Mouse (Mus musculus) midbrain, embryonic 10.5 days (tissue): ENCODE measurements around the gene Cacna2d3. TPM values are rescaled to one million over a fixed set of nuclear protein-coding genes. Genes with fewer than 3 reads are reported as not detected.

Experiments used
- DNase-seq: peaks from one replicate; pipeline ENCODE4 v3.0.0-alpha.2; 2017; ENCODE audit warnings: low spot score
- H3K27ac ChIP-seq: fragments of 300-500 bp; sonication (generic); replicated peaks from 2 replicates; pipeline ENCODE4 v1.5.1; 2016; ENCODE audit warnings: mild to moderate bottlenecking
- H3K27me3 ChIP-seq: fragments of 300-500 bp; sonication (generic); 2 replicates; pipeline ENCODE4 v1.6.1; 2016; ENCODE audit warnings: low read depth, mild to moderate bottlenecking; ENCODE audit not compliant: poor library complexity, severe bottlenecking
- H3K36me3 ChIP-seq: fragments of 300-500 bp; sonication (generic); 2 replicates; pipeline ENCODE4 v1.6.1; 2016; ENCODE audit warnings: mild to moderate bottlenecking, moderate library complexity
- H3K4me1 ChIP-seq: fragments of 300-500 bp; sonication (generic); 2 replicates; pipeline ENCODE4 v1.6.1; 2016
- H3K4me3 ChIP-seq: fragments of 300-500 bp; sonication (generic); 2 replicates; pipeline ENCODE4 v1.5.1; 2016; ENCODE audit warnings: mild to moderate bottlenecking, moderate library complexity
- H3K9me3 ChIP-seq: fragments of 300-500 bp; sonication (generic); replicated peaks from 2 replicates; pipeline ENCODE4 v1.6.1; 2016; ENCODE audit warnings: mild to moderate bottlenecking
- whole genome bisulfite sequencing: fragments of 180-500 bp; shearing (Covaris S2); methylation state at CpG from one replicate; pipeline ENCODE4 v1.1.7; 2016; 5-methylcytosine and 5-hydroxymethylcytosine counted together
- polyA plus RNA-seq: library from polyadenylated mRNA; unstranded; fragments of >200 nt; fragmentation: Nextera tagmentation; extraction: Ambion mirVana; gene quantifications from 2 replicates; pipeline ENCODE4 v1.2.1, GENCODE M21; 2016

Cacna2d3 gene
- polyA plus RNA-seq, 1 experiment from 2014 or later: 5.6 TPM

GRCm38 (mm10) chr14:29530516-29530915 is 191.1 kb downstream of the Cacna2d3 start:
- Histone ChIP-seq H3K4me3 (no peak overlapping the region), H3K9me3 (no peaks in the 10 kb centered on the region), H3K27ac (no peak overlapping the region), H3K4me1 (peaks cover 11% of the 10 kb centered on the region; the same call in 1 of the 2 replicates), H3K27me3 (no peaks in the 10 kb centered on the region), H3K36me3 (no peaks in the 10 kb centered on the region)
- 88% methylated on average over 3 of the region's 3 CpGs for WGBS
- no peak for DNase-seq

DNA sequence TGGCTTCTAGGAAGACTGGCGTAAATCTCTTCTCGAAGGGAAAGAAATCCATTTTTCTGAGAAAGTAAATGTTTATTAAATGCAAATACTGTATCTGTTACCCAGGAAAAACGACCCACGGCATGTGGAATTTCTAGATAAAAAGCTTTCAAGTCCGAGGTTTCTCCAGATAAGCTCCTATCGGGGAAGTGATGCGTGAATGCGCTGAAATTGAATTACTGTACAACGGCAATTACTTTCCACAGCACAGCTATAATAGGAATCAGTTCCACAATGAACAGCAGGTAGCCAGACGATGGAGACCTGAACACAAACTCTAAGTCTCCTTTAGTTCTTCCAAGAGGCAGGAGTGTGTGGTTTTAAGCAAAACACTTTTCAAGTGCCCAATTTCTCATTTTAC is 193.0 kb downstream of the Cacna2d3 start:
- no peak overlapping the region for H3K27ac ChIP-seq
- H3K4me3 ChIP-seq: no peak overlapping the region
- no peaks in the 10 kb centered on the region for H3K27me3 ChIP-seq
- H3K36me3 ChIP-seq: no peaks in the 10 kb centered on the region
- WGBS: 87% methylated on average over 10 of the region's 10 CpGs
- H3K4me1 ChIP-seq: peaks cover 12% of the 10 kb centered on the region; the same call in 1 of the 2 replicates
- DNase-seq: no peak
- no peaks in the 10 kb centered on the region for H3K9me3 ChIP-seq

- H3K9me3 ChIP-seq: no peaks in the 10 kb centered on the region
- H3K27ac ChIP-seq: 0 out of 2 replicates have a peak overlapping the region, but pooled peaks have one; percentile 42
- WGBS: 62% methylated on average over 7 of the region's 7 CpGs
- H3K4me1 ChIP-seq: peaks cover 4% of the 10 kb centered on the region; the same call in 1 of the 2 replicates
- H3K4me3 ChIP-seq: no peak overlapping the region
- H3K27me3 ChIP-seq: no peaks in the 10 kb centered on the region
- no peak for DNase-seq
- H3K36me3 ChIP-seq: no peaks in the 10 kb centered on the region
Observed at GRCm38 (mm10) chr14:29519751-29520669, 201.7 kb downstream of the Cacna2d3 start.

DNA sequence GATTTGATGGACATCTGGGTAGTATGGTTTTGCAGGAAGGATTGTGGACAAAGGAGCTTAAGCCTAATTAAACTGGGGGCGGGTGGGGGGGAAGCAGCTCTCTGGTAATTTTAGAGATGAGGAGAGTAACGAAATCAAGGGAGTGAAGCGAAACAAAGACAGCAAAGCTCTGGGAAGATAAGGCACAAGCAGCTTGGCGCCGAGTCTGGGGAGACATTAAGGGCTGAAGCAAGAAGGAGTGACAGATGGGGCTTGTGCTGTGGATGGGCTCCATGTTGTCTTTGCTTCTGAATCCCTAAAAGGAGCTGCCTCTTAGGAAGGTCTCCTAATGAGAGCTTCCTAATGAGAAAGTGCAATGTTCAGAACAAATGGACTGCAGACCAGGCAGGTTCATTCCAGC is 219.0 kb downstream of the Cacna2d3 start:
- H3K4me1 ChIP-seq: peaks cover 10% of the 10 kb centered on the region
- WGBS: 54% methylated on average over 5 of the region's 5 CpGs
- no peaks in the 10 kb centered on the region for H3K27me3 ChIP-seq
- H3K4me3 ChIP-seq: no peak overlapping the region
- H3K27ac ChIP-seq: peak overlapping the region; percentile 11; the same call in 1 of the 2 replicates
- H3K36me3 ChIP-seq: no peaks in the 10 kb centered on the region
- DNase-seq: no peak
- no peaks in the 10 kb centered on the region for H3K9me3 ChIP-seq

GRCm38 (mm10) chr14:29498546-29499290 is 222.9 kb downstream of the Cacna2d3 start:
- Histone ChIP-seq H3K27me3 (no peaks in the 10 kb centered on the region), H3K36me3 (no peaks in the 10 kb centered on the region), H3K4me1 (peaks cover 10% of the 10 kb centered on the region), H3K4me3 (no peak overlapping the region), H3K9me3 (no peaks in the 10 kb centered on the region), H3K27ac (no peak overlapping the region)
- WGBS: 81% methylated on average over 8 of the region's 8 CpGs
- DNase-seq: no peak

DNA sequence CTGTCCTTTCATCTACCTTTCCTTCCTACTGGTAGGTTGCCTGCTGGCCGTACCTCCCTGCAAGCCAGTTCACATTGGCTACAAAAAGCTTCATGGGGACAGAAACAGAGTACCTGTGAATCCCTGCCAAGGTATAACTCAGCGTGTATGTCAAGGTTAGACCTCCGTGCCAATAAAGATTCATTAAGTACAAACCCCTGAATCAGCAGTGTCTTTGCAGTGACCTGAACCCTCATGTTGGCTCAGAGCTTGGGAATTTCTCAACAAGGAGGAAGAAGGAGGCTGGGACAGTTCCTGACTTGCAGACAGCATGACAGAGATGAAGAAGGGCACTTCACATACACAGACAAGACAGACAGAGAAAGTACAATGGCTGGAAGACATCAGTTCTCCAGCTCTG is 225.1 kb downstream of the Cacna2d3 start:
- Histone ChIP-seq H3K36me3 (no peaks in the 10 kb centered on the region), H3K27me3 (no peaks in the 10 kb centered on the region), H3K4me3 (no peak overlapping the region), H3K9me3 (no peaks in the 10 kb centered on the region), H3K4me1 (no peaks in the 10 kb centered on the region), H3K27ac (no peak overlapping the region)
- DNase-seq: no peak
- WGBS: 88% methylated on average over 3 of the region's 3 CpGs

- no peak overlapping the region for H3K27ac ChIP-seq
- no peaks in the 10 kb centered on the region for H3K9me3 ChIP-seq
- no peak overlapping the region for H3K4me3 ChIP-seq
- H3K4me1 ChIP-seq: no peaks in the 10 kb centered on the region
- no peak for DNase-seq
- no peaks in the 10 kb centered on the region for H3K36me3 ChIP-seq
- H3K27me3 ChIP-seq: no peaks in the 10 kb centered on the region
- WGBS: 82% methylated on average over 1 of the region's 1 CpGs
Observed at GRCm38 (mm10) chr14:29491786-29492185, 229.9 kb downstream of the Cacna2d3 start.

- Histone ChIP-seq H3K36me3 (no peaks in the 10 kb centered on the region), H3K9me3 (no peaks in the 10 kb centered on the region), H3K27me3 (peaks cover 6% of the 10 kb centered on the region; the same call in 1 of the 2 replicates), H3K4me3 (no peak overlapping the region), H3K27ac (no peak overlapping the region), H3K4me1 (no peaks in the 10 kb centered on the region)
- no peak for DNase-seq
- 94% methylated on average over 1 of the region's 1 CpGs for WGBS
Observed at GRCm38 (mm10) chr14:29485416-29485815, 236.2 kb downstream of the Cacna2d3 start.

GRCm38 (mm10) chr14:29478403-29478983 is 243.2 kb downstream of the Cacna2d3 start:
- Histone ChIP-seq H3K27ac (no peak overlapping the region), H3K4me3 (no peak overlapping the region), H3K4me1 (peaks cover 32% of the 10 kb centered on the region), H3K27me3 (peaks cover 30% of the 10 kb centered on the region), H3K9me3 (no peaks in the 10 kb centered on the region), H3K36me3 (no peaks in the 10 kb centered on the region)
- DNase-seq: peak; percentile 28
- WGBS: 28% methylated on average over 6 of the region's 6 CpGs

DNA sequence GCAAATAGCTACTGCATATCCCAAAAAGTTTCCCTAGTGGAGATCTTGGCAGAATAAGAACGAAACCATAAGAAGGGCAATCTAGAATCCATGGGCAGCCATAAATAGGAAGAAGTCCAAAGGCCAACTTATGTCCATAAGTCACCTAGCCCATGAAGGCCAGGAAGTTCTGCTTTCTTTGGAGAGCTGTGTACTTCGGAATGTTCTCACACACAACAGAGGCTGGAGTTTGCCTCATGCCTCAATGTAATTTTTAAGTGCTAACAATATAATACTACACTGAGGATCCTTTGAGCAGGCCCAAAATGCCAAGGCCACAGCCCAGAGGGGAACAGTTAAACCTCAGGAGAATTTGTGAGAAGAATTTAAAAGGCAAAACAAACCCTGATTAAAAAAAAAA is 257.4 kb downstream of the Cacna2d3 start:
- 87% methylated on average over 2 of the region's 2 CpGs for WGBS
- H3K36me3 ChIP-seq: no peaks in the 10 kb centered on the region
- no peak overlapping the region for H3K4me3 ChIP-seq
- no peaks in the 10 kb centered on the region for H3K9me3 ChIP-seq
- no peak for DNase-seq
- H3K27ac ChIP-seq: no peak overlapping the region
- no peaks in the 10 kb centered on the region for H3K4me1 ChIP-seq
- H3K27me3 ChIP-seq: no peaks in the 10 kb centered on the region

GRCm38 (mm10) chr14:29449203-29449602 is 272.5 kb downstream of the Cacna2d3 start:
- Histone ChIP-seq H3K9me3 (no peaks in the 10 kb centered on the region), H3K4me1 (peaks cover 43% of the 10 kb centered on the region), H3K27ac (0 out of 2 replicates have a peak overlapping the region, but pooled peaks have one; percentile 1), H3K27me3 (peaks cover 13% of the 10 kb centered on the region), H3K36me3 (no peaks in the 10 kb centered on the region), H3K4me3 (no peak overlapping the region)
- WGBS: 58% methylated on average over 3 of the region's 3 CpGs
- DNase-seq: no peak

- Histone ChIP-seq H3K4me1 (peaks cover 59% of the 10 kb centered on the region), H3K36me3 (no peaks in the 10 kb centered on the region), H3K27me3 (no peaks in the 10 kb centered on the region), H3K4me3 (peak overlapping the region; percentile 20; the same call in 1 of the 2 replicates), H3K9me3 (no peaks in the 10 kb centered on the region), H3K27ac (peak overlapping the region; percentile 83)
- 25% methylated on average over 15 of the region's 15 CpGs for WGBS
- DNase-seq: peak; percentile 45
Observed at GRCm38 (mm10) chr14:29443091-29444026, 278.3 kb downstream of the Cacna2d3 start.
